Mouse (Mus musculus) bone marrow macrophage, adult 2 months (primary cell): ENCODE measurements around the gene Mad1l1.

Experiments used
- CTCF ChIP-seq: IDR thresholded peaks from 2 replicates; pipeline ENCODE4 v1.5.1; 2012; ENCODE audit warnings: low read depth, mild to moderate bottlenecking, low read length, moderate library complexity
- POLR2A ChIP-seq: IDR thresholded peaks from 2 replicates; pipeline ENCODE4 v1.6.1; 2012; ENCODE audit warnings: mild to moderate bottlenecking, low read depth, low read length, borderline replicate concordance

DNA sequence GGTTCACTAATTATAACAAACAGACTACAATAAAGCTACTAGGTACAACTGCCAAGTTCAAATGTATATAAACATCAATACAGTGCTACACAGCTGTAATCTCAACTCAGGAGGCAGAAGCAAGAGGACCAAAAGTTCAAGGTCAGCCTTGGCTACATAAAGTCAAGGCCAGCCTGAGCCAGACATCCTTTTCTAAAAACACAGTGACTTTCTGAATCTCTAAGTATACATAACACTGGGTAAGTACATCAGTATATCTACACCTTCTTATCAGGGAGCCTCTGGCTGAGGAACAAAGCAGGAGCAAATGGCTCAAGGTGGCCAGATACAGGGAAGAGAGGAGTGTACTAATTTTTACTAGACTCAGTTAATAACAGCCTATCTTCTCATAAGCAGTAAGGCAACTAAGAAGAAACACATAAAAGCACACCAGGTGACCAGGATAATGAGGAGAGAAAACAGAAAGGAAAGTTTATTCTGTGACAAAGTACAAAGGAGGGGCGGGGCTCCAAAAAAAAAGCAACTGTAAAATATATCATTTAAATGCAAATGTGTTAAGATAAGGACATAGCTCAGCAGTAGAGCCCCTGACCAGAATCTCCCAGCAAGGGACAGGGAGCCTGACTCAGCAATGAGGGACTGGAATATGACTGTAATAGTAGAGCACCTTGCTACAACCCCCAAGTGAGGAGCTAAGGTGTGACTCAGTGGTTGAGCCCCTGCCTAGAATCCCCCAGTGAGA, 163.3 kb downstream of the Mad1l1 start:
- TF ChIP-seq CTCF (no peak), POLR2A (no peak)
